Mouse (Mus musculus): ENCODE measurements around the gene Alpk1.

The Alpk1 gene

DNA sequence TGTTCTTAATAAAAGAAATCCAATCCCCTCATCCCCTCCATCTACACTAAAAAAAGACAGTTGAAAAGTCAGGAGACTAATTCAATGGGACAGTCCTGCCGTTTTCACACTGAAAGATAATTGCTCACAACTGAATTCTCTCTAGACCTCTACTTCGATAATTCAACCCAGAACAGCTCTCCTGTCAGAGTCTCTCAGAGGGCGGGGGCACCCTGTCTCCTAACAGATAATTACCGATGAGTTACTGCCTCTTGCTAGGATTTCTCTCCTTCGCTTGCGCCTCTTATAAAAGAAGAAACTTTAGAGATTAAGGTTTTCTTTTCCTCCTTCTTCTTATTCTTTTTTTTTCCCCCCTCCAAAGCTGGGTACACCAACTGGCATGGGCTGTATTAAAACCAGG lies 34.8 kb downstream of the Alpk1 start:
- DNase-seq (ENCODE audit: low read depth, low spot score) = no peak

DNA sequence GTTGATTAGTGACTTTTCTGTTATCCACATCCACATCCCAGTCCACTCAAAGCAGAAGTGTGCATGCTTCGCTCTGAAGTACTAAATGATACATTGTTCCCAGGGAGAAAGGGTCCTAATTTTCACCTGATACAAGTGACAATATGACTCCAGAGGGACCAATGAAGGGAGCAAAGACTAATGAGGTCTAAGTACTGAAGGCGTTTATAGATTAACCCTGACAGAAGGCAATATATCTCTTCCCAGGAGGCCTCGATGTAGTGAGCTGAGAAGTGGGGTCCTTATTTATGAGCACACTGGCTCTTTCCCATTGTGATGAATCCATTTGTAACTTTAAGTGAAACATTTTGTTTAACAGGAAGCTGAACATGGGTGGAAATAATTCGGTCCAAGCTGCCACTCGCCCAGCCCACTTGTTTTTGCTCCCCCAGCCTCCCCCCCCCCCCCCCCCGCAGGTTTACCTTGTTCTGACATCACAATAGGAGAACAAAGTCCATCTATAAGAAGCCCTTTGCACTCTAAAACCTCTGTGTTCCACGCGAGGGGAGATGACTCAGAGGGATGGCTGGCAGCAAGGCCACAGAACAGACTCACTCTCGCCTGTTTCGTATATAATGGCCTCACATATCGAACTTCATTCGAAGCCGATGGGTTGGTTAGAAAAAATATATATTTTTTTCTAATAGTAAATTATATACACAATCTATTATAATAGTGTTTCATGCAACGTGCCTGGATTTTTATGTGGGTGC lies 36.5 kb downstream of the Alpk1 start:
- no peak for DNase-seq (ENCODE audit: low read depth, low spot score)

DNA sequence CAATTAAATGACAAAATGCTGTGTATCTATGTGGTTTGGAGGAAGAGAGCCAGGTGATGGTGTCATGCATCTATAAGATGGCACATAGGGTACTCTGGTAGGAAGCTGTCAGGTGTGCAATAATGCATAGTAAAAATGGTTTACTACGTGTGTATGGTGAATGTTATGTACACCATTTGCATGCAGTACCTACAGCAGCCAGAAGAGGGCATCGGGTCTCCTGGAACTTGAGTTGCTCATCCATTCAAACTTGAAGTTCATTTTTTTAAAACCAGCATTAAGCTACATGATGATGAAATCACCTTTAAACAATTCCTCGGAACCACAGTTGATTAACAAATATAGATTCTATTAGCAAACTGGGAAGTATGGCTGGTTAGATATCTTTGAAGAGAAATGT lies 38.9 kb downstream of the Alpk1 start:
- peak; percentile 34 for DNase-seq (ENCODE audit: low read depth, low spot score)

DNA sequence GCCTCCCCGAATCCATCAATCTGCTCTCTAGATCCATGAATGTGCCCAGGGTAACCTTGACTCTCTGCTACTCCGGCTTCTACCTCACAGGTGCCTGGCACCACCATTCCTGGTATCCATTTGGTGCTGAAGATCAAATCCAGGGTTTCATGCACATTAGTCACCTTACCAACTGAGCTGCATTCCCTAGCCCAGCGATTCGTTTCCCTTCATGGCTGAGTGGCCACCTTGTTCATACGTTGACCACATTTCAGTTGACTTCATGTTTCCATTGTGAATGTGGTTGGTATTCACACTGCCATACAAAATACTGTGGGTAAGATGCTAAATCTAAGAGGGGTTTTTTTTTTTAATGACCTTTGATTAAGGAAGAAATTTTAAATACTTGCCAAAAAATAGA lies 42.5 kb downstream of the Alpk1 start:
- DNase-seq (ENCODE audit: low read depth, low spot score) = no peak

DNA sequence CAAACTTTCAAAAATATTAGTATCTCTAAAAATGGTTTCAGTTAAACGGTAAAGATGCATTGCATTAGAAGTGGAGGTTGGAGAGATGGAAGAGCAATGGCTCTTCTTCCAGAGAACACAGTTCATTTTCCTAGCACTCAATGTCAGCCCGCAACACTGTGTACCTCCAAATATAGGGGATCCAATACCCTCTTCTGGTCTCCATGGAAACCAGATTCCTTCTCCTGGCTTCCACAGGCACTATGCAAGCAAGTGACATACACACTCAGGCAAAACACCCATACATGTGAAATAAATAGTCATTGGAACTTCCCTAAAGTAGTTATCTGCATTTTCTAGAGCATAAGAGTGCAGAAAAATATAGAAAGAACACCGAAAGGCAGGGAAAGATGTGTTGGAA lies 44.9 kb downstream of the Alpk1 start:
- DNase-seq (ENCODE audit: low read depth, low spot score) = no peak

- DNase-seq (ENCODE audit: low read depth, low spot score) = no peak
Measured at GRCm38 (mm10) chr3:127729513-127730137, 50.7 kb downstream of the Alpk1 start.

DNA sequence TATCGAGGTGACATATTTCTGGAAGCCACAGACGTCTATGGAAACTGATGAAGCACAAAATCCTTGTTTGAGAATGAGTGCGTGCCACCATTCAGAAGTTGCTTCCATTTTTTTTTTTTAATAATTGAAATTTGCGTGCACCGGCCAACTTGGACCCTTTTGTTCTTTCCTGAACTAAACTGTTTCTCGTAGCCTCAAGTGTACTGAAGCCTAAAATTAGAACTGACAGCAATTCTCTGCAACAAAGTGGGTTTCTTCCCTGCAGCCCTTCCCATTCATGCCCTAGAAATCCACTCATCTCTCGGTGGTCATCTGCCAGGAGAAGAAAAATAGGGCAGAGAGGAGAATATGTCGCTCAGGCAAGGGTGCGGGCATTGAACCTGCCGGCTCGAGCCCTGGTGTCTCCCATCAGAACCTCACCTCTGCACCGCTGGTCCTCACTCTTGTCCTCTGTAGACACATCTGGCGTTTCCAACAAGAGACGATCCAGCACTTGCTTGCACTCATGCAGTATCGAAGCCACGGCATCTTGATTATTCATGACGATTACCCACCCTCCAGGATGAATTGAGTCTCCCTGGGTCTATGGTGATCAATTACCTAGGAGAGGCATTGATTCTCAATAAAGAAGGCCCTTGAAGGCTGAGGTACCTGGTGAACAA lies 51.3 kb downstream of the Alpk1 start:
- DNase-seq (ENCODE audit: low read depth, low spot score) = no peak

GRCm38 (mm10) chr3:127728046-127728445 lies 52.3 kb downstream of the Alpk1 start:
- DNase-seq (ENCODE audit: low read depth, low spot score) = no peak

- no peak for DNase-seq (ENCODE audit: low read depth, low spot score)
Measured at GRCm38 (mm10) chr3:127720948-127721347, 59.4 kb downstream of the Alpk1 start.

- DNase-seq (ENCODE audit: low read depth, low spot score) = no peak
Measured at GRCm38 (mm10) chr3:127720050-127720449, 60.3 kb downstream of the Alpk1 start.

DNA sequence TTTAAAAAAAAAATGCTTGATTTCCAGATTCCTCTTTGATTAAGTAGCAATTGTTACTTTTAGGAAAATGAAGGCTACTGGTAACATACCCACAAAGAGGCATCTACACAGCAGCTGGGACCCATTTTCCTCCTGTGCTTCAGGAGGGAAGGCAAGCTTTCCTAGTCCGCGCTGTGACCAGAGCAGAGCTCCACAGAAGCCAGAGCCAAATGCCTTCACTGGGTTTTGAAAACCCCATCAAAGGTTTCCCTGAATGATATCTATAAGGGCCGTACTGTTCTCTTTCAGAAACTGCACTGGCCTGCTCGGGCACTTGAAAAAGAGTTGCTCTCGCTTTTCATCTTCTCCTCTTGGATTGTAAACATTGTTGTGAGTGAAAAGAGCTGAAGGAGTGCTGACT lies 60.7 kb downstream of the Alpk1 start:
- no peak for DNase-seq (ENCODE audit: low read depth, low spot score)

DNA sequence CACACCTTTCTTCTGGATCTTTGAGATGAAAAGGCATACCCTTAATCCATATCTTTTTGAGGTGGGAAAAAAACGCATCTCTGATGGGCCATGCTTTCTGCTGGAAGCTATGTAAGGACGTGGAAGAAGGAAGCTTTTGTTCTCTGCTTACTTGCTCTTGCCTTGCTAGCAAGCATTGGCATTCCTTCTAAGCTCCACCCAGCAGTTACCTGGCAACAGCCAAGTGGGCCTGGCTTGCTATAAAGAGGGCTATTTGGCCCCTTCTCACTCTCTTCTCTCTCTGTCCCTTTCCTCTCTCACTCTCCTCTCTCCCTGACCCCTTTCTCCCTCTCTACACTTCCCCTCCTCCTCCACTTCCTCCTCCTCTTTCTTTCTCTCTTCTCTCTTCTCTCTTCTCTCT lies 63.6 kb downstream of the Alpk1 start:
- no peak for DNase-seq (ENCODE audit: low read depth, low spot score)

DNA sequence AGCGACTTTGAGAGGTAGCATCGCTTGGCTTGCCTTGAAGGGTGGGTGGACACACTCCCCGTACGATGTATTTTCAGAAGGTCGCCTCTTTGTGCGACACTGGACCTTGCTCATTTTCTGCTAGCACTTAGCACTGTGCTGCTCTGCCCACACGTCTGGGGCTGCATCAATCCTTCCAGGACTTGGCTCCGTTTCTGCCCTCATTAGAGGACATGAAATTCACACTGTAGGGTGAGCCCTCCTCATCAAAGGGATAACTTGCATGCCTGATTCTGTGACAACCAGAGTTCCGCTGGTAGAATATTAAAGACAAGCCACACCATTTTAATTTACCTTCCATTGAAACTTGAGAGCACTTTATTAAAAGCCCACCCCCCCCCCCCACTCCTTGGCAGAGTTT lies 67.2 kb downstream of the Alpk1 start:
- DNase-seq (ENCODE audit: low read depth, low spot score) = no peak

DNA sequence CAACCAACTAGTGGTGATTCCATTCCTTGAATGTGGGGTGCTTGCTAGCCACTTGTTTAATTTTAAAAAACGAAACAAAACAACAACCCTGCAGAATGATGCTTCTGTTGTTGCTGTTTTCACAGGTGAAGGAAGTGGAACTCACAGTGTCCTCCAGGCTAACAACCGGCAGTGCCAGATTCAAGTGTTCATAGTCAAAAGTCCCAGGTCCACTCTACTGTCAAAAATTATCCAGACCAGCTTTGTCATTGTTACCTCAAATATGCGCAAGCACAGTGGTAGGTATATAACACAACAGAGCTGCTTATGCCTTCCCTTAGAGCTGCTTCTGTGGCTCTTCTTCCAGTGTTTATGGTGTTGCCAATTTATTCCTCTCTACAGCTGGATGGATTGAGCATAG lies 68.8 kb downstream of the Alpk1 start:
- no peak for DNase-seq (ENCODE audit: low read depth, low spot score)

- no peak for DNase-seq (ENCODE audit: low read depth, low spot score)
Measured at GRCm38 (mm10) chr3:127707089-127707485, 73.2 kb downstream of the Alpk1 start.

GRCm38 (mm10) chr3:127706445-127707088 lies 73.8 kb downstream of the Alpk1 start:
- DNase-seq (ENCODE audit: low read depth, low spot score) = no peak

- DNase-seq (ENCODE audit: low read depth, low spot score) = no peak
Measured at GRCm38 (mm10) chr3:127705515-127706444, 74.5 kb downstream of the Alpk1 start.

DNA sequence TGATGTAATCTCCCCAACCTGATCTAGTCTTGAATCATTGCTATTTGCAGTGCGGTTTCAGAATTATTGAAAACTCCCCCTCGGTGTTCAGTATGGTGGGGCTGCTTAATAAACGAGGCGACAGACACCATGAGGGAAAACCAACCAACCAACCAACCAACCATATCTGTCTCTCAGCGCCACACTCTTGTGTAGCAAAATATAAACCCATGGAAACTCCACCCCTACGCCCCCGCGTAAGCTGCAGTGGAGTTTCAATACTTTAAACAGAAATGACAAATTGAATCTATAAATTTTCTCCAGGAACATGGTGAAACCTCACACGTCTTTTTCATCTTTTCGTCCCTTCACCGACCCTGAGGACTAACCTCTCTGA lies 75.2 kb downstream of the Alpk1 start:
- DNase-seq (ENCODE audit: low read depth, low spot score) = no peak

GRCm38 (mm10) chr3:127701196-127701825 lies 79.0 kb downstream of the Alpk1 start:
- no peak for DNase-seq (ENCODE audit: low read depth, low spot score)

DNA sequence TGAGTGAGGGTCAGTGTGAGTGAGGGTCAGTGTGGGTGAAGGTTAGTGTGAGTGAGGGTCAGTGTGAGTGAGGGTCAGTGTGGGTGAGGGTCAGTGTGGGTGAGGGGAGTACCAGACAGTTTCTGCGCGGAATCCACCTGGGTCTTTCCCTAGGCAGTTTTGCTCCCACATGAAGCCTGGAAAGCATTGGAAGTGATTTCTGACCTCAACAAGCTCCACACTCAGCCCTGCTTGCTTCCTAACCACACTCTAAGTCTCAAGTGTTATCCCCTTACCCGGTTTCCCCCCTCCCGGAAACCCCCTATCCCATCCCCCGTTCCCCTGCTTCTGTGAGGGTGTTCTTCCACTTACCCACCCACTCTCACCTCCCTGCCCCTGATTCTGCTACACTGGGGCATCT lies 81.7 kb downstream of the Alpk1 start:
- DNase-seq (ENCODE audit: low read depth, low spot score) = no peak

DNA sequence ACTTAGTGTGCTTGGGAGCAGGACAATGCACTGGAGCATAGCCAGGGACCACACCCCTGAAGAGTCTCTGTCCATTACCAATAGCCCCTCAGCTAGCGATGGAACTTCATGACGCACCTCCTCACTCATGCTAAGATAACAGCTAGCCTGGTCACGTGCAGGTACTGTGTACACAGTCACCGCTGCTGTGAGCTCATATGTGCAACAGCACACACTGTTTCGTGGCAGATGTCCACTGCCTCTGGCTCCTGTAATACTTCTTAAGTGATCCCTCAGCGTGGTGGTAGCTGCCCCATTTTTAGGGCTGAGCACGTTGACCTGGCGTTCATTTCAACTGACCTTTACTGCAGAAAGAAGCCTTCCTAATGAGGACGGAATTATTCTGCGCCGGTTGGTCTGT lies 83.8 kb downstream of the Alpk1 start:
- DNase-seq (ENCODE audit: low read depth, low spot score) = no peak

Data from 3T3-L1 (cell line).